Mouse (Mus musculus): ENCODE data around the gene Relch. TPM values are rescaled to one million over a fixed set of nuclear protein-coding genes. Genes with fewer than 3 reads are reported as not detected.

Gene Relch
- total RNA-seq (2023): 100 to 1,000 TPM; 104 to 119 TPM

DNA sequence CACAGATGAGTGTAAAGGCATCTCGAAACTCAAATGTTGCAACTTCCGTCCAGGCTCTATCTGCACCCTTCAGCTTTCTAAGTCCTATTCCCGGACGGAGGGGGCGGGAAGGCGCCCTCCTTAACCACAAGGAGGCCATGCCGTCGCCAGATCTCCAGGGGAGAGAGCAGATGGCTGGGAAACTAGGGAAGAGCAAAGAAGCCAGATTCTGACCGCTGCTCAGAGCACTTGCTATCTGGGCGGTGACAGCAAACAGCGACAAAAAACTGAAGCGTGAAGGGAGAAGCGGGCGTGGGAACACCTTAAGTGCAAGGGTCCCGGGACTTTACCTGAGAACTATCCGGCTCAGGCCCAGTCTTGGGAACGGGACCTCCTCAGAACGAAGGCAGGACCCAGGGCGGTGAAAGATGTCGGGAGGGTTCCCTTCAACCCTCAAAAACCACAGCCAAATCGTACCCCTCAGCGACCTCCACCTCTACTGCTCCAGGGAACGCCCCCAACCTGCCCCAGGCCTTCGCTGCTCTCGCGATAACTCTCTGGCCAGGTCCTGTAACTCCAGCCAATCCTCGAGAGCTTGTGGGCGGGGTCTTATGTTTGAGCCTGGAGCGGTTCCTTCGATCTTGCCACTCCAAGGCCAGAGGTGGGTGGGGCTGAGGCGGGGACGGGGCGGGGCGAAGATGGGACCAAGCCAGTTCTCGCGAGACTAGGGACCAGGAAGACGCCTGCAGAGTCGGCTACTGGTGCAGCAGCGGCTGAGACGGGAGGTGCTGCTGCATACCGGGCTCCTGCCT, at the start of gene Relch, which contains the start of gene Pign:
TSS of gene Relch (plus strand) at position 691 of the 791 bp plus-strand sequence.
TSS of gene Pign (minus strand) at position 507 of the 791 bp plus-strand sequence.

DNA sequence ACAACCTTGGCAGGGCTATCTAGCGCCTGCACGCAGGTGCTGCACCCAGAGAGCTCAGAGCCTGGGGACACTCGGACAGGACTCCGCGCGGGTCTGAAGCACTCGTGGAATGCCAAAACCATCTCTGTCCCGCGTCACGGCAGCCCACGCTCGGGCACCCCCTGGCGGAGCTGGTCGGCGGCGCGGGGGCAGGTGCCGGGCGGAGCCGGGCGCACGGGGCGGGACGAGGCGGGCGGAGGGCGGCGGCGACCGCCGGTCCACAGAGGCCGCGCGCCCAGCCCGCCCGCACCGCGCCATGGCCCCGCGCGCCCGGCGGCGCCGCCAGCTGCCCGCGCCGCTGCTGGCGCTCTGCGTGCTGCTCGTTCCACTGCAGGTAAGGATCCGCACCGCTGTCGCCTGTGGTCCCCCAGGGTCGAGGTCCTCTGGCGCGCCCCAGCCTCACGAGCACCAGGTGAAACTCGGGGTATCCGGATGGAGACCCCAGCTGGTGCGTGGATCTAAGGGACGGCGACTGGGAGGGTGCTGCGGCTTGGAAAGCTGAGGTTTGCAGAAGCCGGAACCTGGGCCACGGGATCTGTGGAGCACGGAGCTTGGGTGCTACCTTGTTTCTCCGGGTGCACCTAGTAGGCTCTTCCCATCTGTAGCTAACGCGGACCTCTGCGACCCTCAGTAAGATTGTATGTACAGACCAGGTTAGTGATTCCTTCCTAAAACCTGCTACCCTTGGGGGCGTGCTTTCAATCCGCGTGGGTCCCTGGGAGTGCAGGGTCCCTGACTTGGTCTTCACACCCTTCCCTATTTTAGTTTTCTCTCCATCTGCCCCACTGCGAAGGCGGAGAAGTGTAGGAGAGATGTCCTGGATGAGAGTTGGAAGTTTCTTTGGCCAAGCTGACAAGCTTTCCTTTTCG, 117.0 kb downstream of the Relch start, which contains the start of gene Tnfrsf11a:
TSS of gene Tnfrsf11a (plus strand) at position 262 of the 908 bp plus-strand sequence.

Other genes with a start within 250 kb of the Relch start
- 10 to 100 TPM; 41.7 to 48.8 TPM for gene Pign, start 184 bp upstream of the Relch start, total RNA-seq (2023)
- gene Tnfrsf11a, start 116.9 kb downstream of the Relch start, total RNA-seq (2023): under 1 TPM; 0.12 to 0.30 TPM